9 mouse cellular contexts compared by ENCODE assay signal in genomic region chr3:124274928-124275609, GRCm38 (mm10). TPM values are rescaled to one million over a fixed set of nuclear protein-coding genes. Genes with fewer than 3 reads are reported as not detected.
DNase-seq lines count a peak whose midpoint lies in the region; ATAC-seq and TF ChIP-seq lines count a peak whose summit lies in the region.
"Not testable (repeated sequence)": the region's sequence is repeated elsewhere in the genome, so short reads cannot be mapped to it uniquely, and the experiment has no call there.
"Had no signal": no experiment of that assay in that cellular context is flagged by ENCODE, and none has a peak within 500 bp of the region (broad histone marks: within the 10 kb centered on the region; RNA-seq: fewer than 3 reads in every experiment).

No protein-coding gene starts in this region.

- peak; percentile 51 for ATAC-seq in forebrain, embryonic 11.5 days (replicated peaks; ENCODE audit: low FRiP score)
- not testable (repeated sequence) for ATAC-seq in heart, postnatal 0 days (ENCODE audit: insufficient read depth, low read depth); stomach, postnatal 0 days (ENCODE audit: low FRiP score, low TSS enrichment)
- 0 out of 2 replicates have a peak, but pooled peaks have one; percentile 29 for ATAC-seq in kidney, postnatal 0 days (replicated peaks; ENCODE audit: low FRiP score, low read depth)

- peak; percentile 92 for TF ChIP-seq CTCF in cerebellum, adult 2 months (IDR thresholded peaks at IDR 0.05; ENCODE audit: borderline replicate concordance, insufficient read depth, low read depth, low read length)
- TF ChIP-seq CTCF in heart, postnatal 0 days (IDR thresholded peaks at IDR 0.05; ENCODE audit: low read depth), result peak; percentile 74
- TF ChIP-seq CTCF in kidney, postnatal 0 days (IDR thresholded peaks at IDR 0.05; ENCODE audit: low read depth), result peak; percentile 86
- TF ChIP-seq CTCF in stomach, postnatal 0 days (IDR thresholded peaks at IDR 0.05; ENCODE audit: low read depth), result peak; percentile 90

- H3K36me3 ChIP-seq in forebrain, embryonic 11.5 days (ENCODE audit: control insufficient read depth, insufficient read depth, low read length); heart, postnatal 0 days (replicated peaks; ENCODE audit: control insufficient read depth, insufficient read depth, low read length); kidney, postnatal 0 days (ENCODE audit: insufficient read depth, low read length); limb, embryonic 10.5 days; myocyte (ENCODE audit: control insufficient read depth, insufficient read depth); stomach, postnatal 0 days (ENCODE audit: control insufficient read depth, insufficient read depth, low read length): not testable (repeated sequence)

- H3K9me3 ChIP-seq in forebrain, embryonic 11.5 days (ENCODE audit: control insufficient read depth, low read length); heart, postnatal 0 days (replicated peaks; ENCODE audit: control insufficient read depth, low read length); kidney, postnatal 0 days (replicated peaks; ENCODE audit: low read length); limb, embryonic 10.5 days (replicated peaks); stomach, postnatal 0 days (ENCODE audit: control insufficient read depth, low read length): not testable (repeated sequence)

- H3K27ac ChIP-seq in cerebellum, adult 2 months (ENCODE audit: insufficient read depth, low read length); forebrain, embryonic 11.5 days (ENCODE audit: low read depth, low read length); heart, postnatal 0 days (ENCODE audit: low read depth); kidney, postnatal 0 days; limb, embryonic 10.5 days; stomach, postnatal 0 days (replicated peaks): not testable (repeated sequence)

- not testable (repeated sequence) for TF ChIP-seq POLR2A in cerebellum, adult 2 months (IDR thresholded peaks at IDR 0.05; ENCODE audit: borderline replicate concordance, insufficient read depth, low read length); myocyte (IDR thresholded peaks at IDR 0.05; ENCODE audit: insufficient read length, low read depth)

- peak; percentile 16 for DNase-seq in Muller cell, postnatal 12 days (ENCODE audit: inconsistent ontology term)
- peak; percentile 73 to 76 for DNase-seq in cerebellum, adult 2 months
- DNase-seq in forebrain, embryonic 11.5 days (ENCODE audit: low spot score), result peak; percentile 77
- peak; percentile 32 for DNase-seq in heart, postnatal 0 days (ENCODE audit: low spot score)
- DNase-seq in kidney, postnatal 0 days (ENCODE audit: low spot score), result peak; percentile 82
- peak; percentile 59 for DNase-seq in limb, embryonic 10.5 days (ENCODE audit: low spot score)
- peak; percentile 32 for DNase-seq in stomach, postnatal 0 days (ENCODE audit: low spot score)

- not testable (repeated sequence) for H3K4me2 ChIP-seq in forebrain, embryonic 11.5 days (ENCODE audit: low read depth, low read length, severe bottlenecking); heart, postnatal 0 days (ENCODE audit: low read depth, low read length); kidney, postnatal 0 days (ENCODE audit: low read length)
- peak overlapping the region; percentile 76 for H3K4me2 ChIP-seq in myocyte (ENCODE audit: low read depth)
- peak overlapping the region; percentile 38 for H3K4me2 ChIP-seq in stomach, postnatal 0 days (replicated peaks; ENCODE audit: low read depth)

- not testable (repeated sequence) for TF ChIP-seq EP300 in heart, postnatal 0 days (IDR thresholded peaks at IDR 0.05; ENCODE audit: low read depth); stomach, postnatal 0 days (optimal IDR thresholded peaks at IDR 0.05)

- H3K79me2 ChIP-seq in myocyte (ENCODE audit: control insufficient read depth, insufficient read depth), result not testable (repeated sequence)

- H3K4me3 ChIP-seq in cerebellum, adult 2 months (replicated peaks; ENCODE audit: insufficient read depth, low read depth, low read length), result peak overlapping the region; percentile 3
- not testable (repeated sequence) for H3K4me3 ChIP-seq in forebrain, embryonic 11.5 days (ENCODE audit: low read depth, low read length); heart, postnatal 0 days (ENCODE audit: low read depth, low read length); kidney, postnatal 0 days (replicated peaks; ENCODE audit: low read depth, low read length); limb, embryonic 10.5 days; myocyte; stomach, postnatal 0 days (ENCODE audit: low read depth, low read length)

- H3K9ac ChIP-seq in forebrain, embryonic 11.5 days (ENCODE audit: low read length); heart, postnatal 0 days (replicated peaks; ENCODE audit: low read depth, low read length); kidney, postnatal 0 days (ENCODE audit: low read depth, low read length); stomach, postnatal 0 days (ENCODE audit: low read length): not testable (repeated sequence)

- H3K4me1 ChIP-seq in cerebellum, adult 2 months (ENCODE audit: control insufficient read depth, insufficient read depth, low read length); forebrain, embryonic 11.5 days (replicated peaks; ENCODE audit: control insufficient read depth, insufficient read depth, low read length); heart, postnatal 0 days (ENCODE audit: control insufficient read depth, insufficient read depth); kidney, postnatal 0 days (replicated peaks; ENCODE audit: insufficient read depth, low read length); limb, embryonic 10.5 days; stomach, postnatal 0 days (replicated peaks; ENCODE audit: control insufficient read depth, insufficient read depth): not testable (repeated sequence)

- H3K27me3 ChIP-seq in cerebellum, adult 2 months (ENCODE audit: control insufficient read depth, insufficient read depth, low read length); forebrain, embryonic 11.5 days (ENCODE audit: control insufficient read depth, insufficient read depth, low read length); heart, postnatal 0 days (ENCODE audit: control insufficient read depth, insufficient read depth, low read length); kidney, postnatal 0 days (ENCODE audit: insufficient read depth, low read length); limb, embryonic 10.5 days (ENCODE audit: low read depth, poor library complexity, severe bottlenecking); myocyte (ENCODE audit: control insufficient read depth, insufficient read depth, insufficient read length); stomach, postnatal 0 days (ENCODE audit: control insufficient read depth, insufficient read depth, low read length): not testable (repeated sequence)

- WGBS in cerebellum, adult 2 months, result 3% methylated on average over 13 of the region's 13 CpGs
- 13% methylated on average over 13 of the region's 13 CpGs for WGBS in forebrain, embryonic 11.5 days
- 8% methylated on average over 13 of the region's 13 CpGs for WGBS in heart, postnatal 0 days
- WGBS in kidney, postnatal 0 days, result 11% methylated on average over 13 of the region's 13 CpGs
- 16% methylated on average over 13 of the region's 13 CpGs for WGBS in limb, embryonic 10.5 days
- WGBS in stomach, postnatal 0 days, result 11% methylated on average over 13 of the region's 13 CpGs

- H3ac ChIP-seq in myocyte (ENCODE audit: control insufficient read depth, insufficient read length), result not testable (repeated sequence)

RNA-seq across cellular contexts. Expression of gene Tram1l1, which starts 45.6 kb away (rescaled TPM):
- 15.9 and 16.4 TPM in 2 replicates for polyA plus RNA-seq in cerebellum, adult 2 months (2012; rRNA removed)
- 20.4 and 20.5 TPM in 2 replicates for polyA plus RNA-seq in forebrain, embryonic 11.5 days (2014; fragmentation: Nextera tagmentation; extraction: Ambion mirVana)
- total RNA-seq in heart, postnatal 0 days (2014; rRNA removed; ENCODE audit: low replicate concordance), result 0.04 and 1.4 TPM in 2 replicates
- polyA plus RNA-seq in heart, postnatal 0 days (2015; fragmentation: Nextera tagmentation; extraction: Ambion mirVana), result 1.3 TPM in 2 replicates
- polyA plus RNA-seq in kidney, postnatal 0 days (2015; fragmentation: Nextera tagmentation; extraction: Ambion mirVana), result 4.8 and 5.4 TPM in 2 replicates
- 5.9 and 8.1 TPM in 2 replicates for polyA plus RNA-seq in limb, embryonic 10.5 days (2016; fragmentation: Nextera tagmentation; extraction: Ambion mirVana)
- 6.0 TPM for polyA plus RNA-seq in myocyte (2012; fragmentation: generic; extraction: Trizol)
- polyA plus RNA-seq in stomach, postnatal 0 days (2015; fragmentation: Nextera tagmentation; extraction: Ambion mirVana), result 3.3 and 3.5 TPM in 2 replicates
- total RNA-seq: megakaryocyte, adult 5-6 weeks had no signal

Comparison
In these comparisons a context has a peak if more than half of its experiments do, and no peak if none do; other contexts are left out.
1. DNase-seq: peak in every context shown above with its lines; median percentile 82 in kidney, postnatal 0 days; 77 in forebrain, embryonic 11.5 days; 74 in cerebellum, adult 2 months; 59 in limb, embryonic 10.5 days; 32 in heart, postnatal 0 days; 32 in stomach, postnatal 0 days; 16 in Muller cell, postnatal 12 days.